Mouse (Mus musculus) testis, adult 2 months (tissue): ENCODE measurements at regions not wholly inside any gene's neighbourhood (a gene's known extent, or its start where the extent isn't known, plus 50 kb on each side); places are given as distances from the start of the nearest gene placed in this dataset.

Source experiments
- CTCF ChIP-seq: fragments of 200-500 bp; IDR thresholded peaks from 2 replicates; pipeline ENCODE4 v1.5.1; 2012; ENCODE audit warnings: low read depth, mild to moderate bottlenecking, inconsistent platforms, low read length, moderate library complexity; ENCODE audit not compliant: control insufficient read depth, insufficient read depth, insufficient replicate concordance
- POLR2A ChIP-seq: fragments of 200-500 bp; IDR thresholded peaks from 2 replicates; pipeline ENCODE4 v1.6.1; 2012; ENCODE audit warnings: low read depth, mild to moderate bottlenecking, inconsistent platforms, low read length, moderate library complexity; ENCODE audit not compliant: control insufficient read depth

GRCm38 (mm10) chr6:140816831-140817230, 87.7 kb downstream of the Gm11077 start:
- no peak for TF ChIP-seq POLR2A
- no peak for TF ChIP-seq CTCF
